Mouse (Mus musculus): ENCODE measurements around the gene Prcc.

DNA sequence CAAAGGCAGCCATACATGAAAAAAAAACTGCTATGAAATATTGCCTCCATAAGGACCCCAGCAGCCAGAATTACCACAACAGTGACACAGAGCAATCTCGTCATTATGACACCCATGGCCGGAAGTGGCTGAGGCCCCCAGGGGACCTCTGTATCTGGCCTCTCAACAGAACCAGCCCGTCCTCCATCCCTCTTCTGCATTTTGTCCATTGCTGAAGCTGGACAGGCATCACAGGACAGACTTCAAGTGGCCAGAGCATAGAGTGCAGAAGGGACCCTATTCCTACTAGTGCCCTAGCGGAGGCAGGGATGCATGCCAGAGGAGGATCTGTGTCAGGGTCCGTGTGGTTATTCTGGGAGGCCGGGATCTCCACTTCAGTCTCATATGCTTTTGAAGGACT, 69.2 kb downstream of the Prcc start:
- TF ChIP-seq CTCF (IDR thresholded peaks at IDR 0.05; ENCODE audit: borderline replicate concordance, insufficient read depth, low read length) (no peak), POLR2A (IDR thresholded peaks at IDR 0.05; ENCODE audit: low read depth, low read length) (no peak)

Measured in embryonic fibroblast, embryonic 13.5 days (primary cell).